Mouse (Mus musculus): ENCODE measurements around the gene H2-Aa. TPM values are rescaled to one million over a fixed set of nuclear protein-coding genes. Genes with fewer than 3 reads are reported as not detected.

H2-Aa gene
- total RNA-seq, 2 experiments from 2014 or later, result 2.4 to 6.9 TPM

DNA sequence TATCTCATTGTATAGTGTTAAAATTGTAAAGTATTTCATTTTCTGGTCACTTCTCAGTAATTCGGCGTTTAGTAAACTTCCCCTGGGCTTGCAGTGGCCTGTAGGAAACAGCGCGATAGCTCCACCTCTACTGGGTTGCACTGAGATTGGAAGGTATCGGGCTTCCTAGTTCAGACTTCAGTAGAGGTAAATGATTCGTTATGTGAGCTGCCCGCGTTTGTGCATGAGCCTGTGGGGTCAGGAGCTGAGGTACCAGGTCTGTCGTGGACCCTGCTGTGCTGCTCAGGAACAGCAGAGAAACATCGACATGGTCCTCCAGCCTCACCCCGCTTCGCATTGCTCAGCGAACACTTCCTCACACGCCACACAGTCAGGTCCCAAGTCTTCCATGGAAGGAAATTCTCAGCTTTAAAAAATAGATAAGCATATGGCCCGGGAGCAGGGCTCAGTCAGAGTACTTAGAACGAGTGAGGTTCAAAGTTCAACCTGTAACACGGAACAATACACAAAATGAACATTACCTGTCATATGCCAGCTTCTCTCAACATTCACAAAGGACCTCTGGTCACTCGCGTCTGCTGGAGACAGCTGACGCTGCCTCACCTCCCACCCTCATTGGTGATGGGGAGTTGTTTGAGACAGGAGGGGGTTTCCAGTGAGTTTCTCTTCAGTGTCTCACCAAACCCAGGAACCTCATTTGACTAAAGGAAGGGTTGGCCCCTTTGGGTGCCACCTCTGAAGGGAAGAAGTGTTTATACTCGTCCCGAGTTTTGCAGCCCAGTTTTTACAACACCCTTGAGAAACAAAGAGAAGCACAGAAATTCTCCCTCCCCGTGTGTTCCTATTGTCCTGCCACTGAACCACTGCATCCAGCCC, 13.3 kb upstream of the H2-Aa start:
- no peak for ATAC-seq (replicated peaks; ENCODE audit: poor library complexity, severe bottlenecking)

DNA sequence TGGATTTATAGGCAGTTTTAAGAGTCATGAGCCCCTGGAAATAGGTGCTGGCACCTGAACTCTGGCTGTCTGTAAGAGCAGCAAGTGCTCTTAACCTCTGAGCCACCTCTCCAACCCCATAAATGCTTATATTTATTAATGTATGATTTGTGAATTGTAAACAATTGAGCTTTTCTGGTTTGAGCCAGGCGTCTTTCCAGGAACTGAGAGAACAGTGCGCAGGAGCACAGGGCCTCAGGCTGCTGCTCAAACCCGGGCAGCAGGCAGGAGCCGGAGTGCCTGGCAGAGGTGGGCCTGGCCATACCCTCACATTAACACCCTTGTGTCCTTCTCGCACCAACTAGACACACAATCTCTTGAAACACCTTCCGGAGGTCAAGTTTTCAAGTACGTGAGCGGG, 12.4 kb upstream of the H2-Aa start:
- ATAC-seq (replicated peaks; ENCODE audit: poor library complexity, severe bottlenecking), result no peak

- no peak for ATAC-seq (replicated peaks; ENCODE audit: poor library complexity, severe bottlenecking)
These were observed 11.7 kb upstream of the H2-Aa start for GRCm38 (mm10) chr17:34299356-34299755.

DNA sequence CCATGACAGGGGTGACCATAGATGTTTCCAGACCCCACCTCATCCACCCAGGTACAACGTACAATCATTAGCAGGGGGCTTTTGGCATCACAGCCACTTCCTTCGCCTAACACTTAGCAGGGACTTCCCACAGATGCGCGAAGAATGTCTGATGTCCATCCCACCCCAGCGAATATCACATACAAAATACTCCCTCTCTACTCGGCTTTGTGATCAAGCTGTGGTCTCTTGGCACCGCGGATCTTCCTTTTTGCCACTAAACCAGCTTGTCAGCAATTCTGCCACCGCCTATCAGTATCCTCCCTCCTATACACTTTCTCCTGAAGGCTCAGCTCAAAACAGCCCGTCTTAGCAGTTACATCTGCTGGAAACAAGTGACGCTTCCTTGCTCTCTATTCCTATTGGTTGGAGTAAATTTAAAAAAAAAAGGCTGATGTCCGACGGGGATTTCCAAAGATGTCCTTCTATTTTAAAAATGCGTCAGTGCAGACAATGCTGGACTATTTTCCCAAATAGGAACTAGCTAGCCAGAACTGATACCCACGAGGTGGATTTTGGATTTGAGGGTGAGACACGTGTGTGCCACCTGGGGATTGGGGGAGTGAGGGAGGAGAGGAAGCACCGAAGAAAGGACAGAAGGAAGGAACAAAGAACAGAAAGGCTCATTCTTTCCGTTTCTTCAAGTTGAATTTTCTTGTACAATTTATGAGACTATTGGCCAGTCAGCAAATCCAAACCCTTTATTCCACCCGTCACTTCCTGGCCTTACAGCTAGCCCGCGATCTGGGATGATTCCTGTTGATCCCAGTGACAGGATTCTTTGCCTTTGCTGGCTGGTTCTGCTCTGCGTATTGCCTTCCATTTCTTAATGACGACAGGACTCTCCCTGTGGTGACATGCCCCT, 8.5 kb upstream of the H2-Aa start:
- peak; percentile 62 for ATAC-seq (replicated peaks; ENCODE audit: poor library complexity, severe bottlenecking)

DNA sequence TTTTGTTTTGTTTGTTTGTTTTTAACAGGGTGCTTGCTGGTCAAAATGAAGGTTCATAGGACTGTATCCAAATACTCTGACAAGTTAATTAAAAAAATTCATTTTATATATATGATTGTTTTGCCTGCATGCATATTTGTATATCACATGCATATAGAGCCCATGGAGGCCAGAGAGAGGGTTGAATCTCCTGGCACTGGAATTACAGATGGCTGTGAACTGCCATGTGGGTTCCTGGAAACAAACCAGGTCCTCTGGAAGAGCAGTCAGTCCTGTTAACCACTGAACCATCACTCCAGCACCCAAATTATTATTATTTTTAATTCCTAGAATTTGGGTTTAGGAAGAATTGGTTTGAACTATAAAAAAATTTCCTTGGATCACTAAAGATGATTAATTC, 7.7 kb upstream of the H2-Aa start:
- no peak for ATAC-seq (replicated peaks; ENCODE audit: poor library complexity, severe bottlenecking)

DNA sequence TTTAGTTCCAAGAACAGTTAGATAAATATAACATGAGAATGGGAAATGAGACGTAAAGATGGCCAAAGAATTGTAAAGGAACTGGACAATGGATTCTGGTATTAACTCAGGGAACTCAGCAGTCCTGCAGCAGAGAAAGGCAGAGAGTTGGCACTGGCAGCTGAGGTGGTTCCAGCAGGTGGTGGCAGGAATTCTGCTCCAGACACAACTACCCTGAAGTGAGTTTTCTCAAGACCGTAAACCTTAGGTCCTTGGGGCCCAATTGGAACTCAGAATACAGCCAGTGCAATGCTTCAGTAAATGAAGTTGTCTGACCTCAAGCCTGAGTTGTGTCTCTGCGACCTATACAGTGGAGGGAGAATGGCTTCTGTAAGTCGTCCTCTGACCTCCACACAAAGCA, 6.6 kb upstream of the H2-Aa start:
- no peak for ATAC-seq (replicated peaks; ENCODE audit: poor library complexity, severe bottlenecking)

DNA sequence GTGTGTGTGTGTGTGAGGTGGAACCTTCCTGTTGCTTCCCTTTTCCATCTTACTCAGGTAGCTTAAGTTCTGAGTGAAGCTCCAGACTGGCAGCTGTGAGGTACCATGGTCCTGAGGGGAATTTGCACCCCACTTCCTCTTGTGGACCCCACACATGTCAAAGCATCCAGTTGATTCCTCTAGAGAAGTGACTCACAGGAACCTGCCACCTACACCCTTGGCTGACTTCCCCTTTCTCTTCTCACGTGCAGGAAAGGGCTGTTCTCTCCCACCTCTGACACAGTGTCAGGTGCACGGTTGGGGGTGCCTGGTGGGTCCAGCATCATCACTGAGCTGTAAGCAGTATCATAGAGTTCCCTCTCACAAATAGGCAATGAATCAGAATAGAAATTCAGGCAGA, 5.9 kb upstream of the H2-Aa start:
- peak; percentile 80 for ATAC-seq (replicated peaks; ENCODE audit: poor library complexity, severe bottlenecking)

DNA sequence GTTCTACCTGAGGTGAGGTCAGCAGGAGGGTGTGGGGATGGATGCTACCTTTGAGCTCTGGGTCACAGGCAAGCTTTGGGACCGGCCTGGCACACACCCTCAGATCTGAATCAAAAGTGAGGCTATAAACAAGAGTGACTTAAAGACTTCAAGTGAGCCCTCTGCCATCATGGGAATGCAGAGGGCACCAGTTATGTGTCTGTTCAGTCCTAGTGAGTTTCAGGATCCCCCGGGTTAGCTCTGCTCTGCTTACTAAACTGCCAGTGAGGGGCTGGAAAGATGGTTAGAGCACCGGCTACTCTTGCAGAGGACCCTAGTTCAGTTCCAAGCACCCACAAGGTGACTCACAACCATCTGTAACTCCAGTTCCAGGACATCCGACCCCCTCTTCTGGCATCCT, 4.9 kb upstream of the H2-Aa start:
- ATAC-seq (replicated peaks; ENCODE audit: poor library complexity, severe bottlenecking), result no peak

GRCm38 (mm10) chr17:34291609-34292008, 4.0 kb upstream of the H2-Aa start:
- peak; percentile 65 for ATAC-seq (replicated peaks; ENCODE audit: poor library complexity, severe bottlenecking)

- ATAC-seq (replicated peaks; ENCODE audit: poor library complexity, severe bottlenecking), result no peak
These were observed 508 bp upstream of the H2-Aa start for GRCm38 (mm10) chr17:34288131-34288530.

DNA sequence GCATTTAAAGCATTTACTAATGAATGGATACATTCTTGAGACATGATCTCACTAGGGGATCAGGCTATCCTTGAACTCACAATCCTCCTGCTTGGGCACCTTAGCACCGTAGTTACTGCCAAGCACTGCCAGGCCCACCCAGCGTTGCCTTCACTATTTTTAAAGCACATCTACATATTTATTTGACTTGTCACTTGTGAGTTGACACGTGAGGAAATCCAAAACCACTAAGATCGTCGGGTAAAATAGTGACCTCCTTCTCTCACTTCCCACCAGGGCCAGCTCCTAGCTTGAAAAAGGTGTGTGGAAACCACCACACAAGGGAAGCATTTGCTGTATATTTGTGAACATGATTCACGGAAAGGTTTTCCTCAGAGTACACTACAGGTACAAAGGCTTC, 624 bp downstream of the H2-Aa start:
- peak; percentile 20; the same call in 1 of the 2 replicates for ATAC-seq (replicated peaks; ENCODE audit: poor library complexity, severe bottlenecking)

GRCm38 (mm10) chr17:34286501-34286900, 1.1 kb downstream of the H2-Aa start:
- peak; percentile 49 for ATAC-seq (replicated peaks; ENCODE audit: poor library complexity, severe bottlenecking)

- ATAC-seq (replicated peaks; ENCODE audit: poor library complexity, severe bottlenecking), result no peak
These were observed 1.8 kb downstream of the H2-Aa start for GRCm38 (mm10) chr17:34285848-34286247.

DNA sequence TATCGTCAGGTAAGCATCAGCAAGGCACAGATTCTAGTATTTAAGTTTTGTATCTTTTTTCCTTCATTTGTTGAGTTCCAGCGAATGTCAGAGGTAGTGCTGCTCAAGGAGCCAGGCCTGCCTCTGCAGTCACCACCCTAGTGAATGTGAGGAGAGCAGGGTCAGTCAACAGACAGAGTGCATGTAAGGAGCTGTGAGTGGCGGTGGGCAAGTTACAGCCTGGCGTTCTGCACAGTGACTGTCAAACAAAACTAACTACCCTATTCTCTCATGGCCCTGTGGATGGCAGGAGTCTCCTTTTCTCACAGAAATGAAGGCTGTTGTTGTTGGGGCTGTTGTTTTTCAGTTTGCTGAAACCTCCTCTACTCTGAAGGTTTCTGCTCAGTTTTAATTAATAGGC, 2.3 kb downstream of the H2-Aa start:
- no peak for ATAC-seq (replicated peaks; ENCODE audit: poor library complexity, severe bottlenecking)

- ATAC-seq (replicated peaks; ENCODE audit: poor library complexity, severe bottlenecking), result no peak
These were observed 5.8 kb downstream of the H2-Aa start for GRCm38 (mm10) chr17:34281836-34282235.

DNA sequence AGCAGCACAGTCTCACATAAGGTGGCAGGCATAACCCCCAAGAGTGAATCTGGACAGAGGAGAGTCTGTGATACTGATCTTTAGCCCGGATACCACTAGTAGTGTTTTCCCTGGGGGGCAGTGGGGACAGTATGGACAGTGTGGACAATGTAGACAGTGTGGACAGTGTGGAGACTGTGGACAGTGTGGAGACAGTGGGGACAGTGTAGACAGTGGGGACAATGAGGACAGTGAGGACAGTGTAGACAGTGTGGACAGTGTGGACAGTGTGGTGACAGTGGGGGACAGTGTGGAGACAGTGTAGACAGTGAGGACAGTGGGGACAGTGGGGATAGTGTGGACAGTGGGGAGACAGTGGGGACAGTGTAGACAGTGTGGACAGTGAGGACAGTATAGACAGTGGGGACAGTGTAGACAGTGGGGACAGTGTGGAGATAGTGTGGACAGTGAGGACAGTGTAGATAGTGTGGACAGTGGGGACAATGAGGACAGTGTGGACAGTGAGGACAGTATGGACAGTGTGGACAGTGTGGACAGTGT, 7.1 kb downstream of the H2-Aa start:
- ATAC-seq (replicated peaks; ENCODE audit: poor library complexity, severe bottlenecking), result no peak

- ATAC-seq (replicated peaks; ENCODE audit: poor library complexity, severe bottlenecking), result no peak
These were observed 15.5 kb downstream of the H2-Aa start for GRCm38 (mm10) chr17:34272102-34272501.

GRCm38 (mm10) chr17:34270940-34271339, 16.7 kb downstream of the H2-Aa start:
- no peak for ATAC-seq (replicated peaks; ENCODE audit: poor library complexity, severe bottlenecking)

- no peak for ATAC-seq (replicated peaks; ENCODE audit: poor library complexity, severe bottlenecking)
These were observed 17.4 kb downstream of the H2-Aa start for GRCm38 (mm10) chr17:34270230-34270629.

- no peak for ATAC-seq (replicated peaks; ENCODE audit: poor library complexity, severe bottlenecking)
These were observed 17.8 kb downstream of the H2-Aa start for GRCm38 (mm10) chr17:34269817-34270216.

GRCm38 (mm10) chr17:34268748-34269147, 18.9 kb downstream of the H2-Aa start:
- no peak for ATAC-seq (replicated peaks; ENCODE audit: poor library complexity, severe bottlenecking)

Measured in granulocyte monocyte progenitor cell, adult 5-6 weeks (primary cell).